Mouse (Mus musculus) embryonic facial prominence, embryonic 13.5 days (tissue): ENCODE data around the gene Gm4201. TPM values are rescaled to one million over a fixed set of nuclear protein-coding genes. Genes with fewer than 3 reads are reported as not detected.
"Not testable (repeated sequence)": the region's sequence is repeated elsewhere in the genome, so short reads cannot be mapped to it uniquely, and the experiment has no call there.

Source experiments
- ATAC-seq: fragments of 200-750 bp; cut with Nextera tagmentation; 2 replicates; pipeline ENCODE4 v1.8.0; 2017; ENCODE audit warnings: low read depth; ENCODE audit not compliant: insufficient number of reproducible peaks, insufficient read depth, low FRiP score, low TSS enrichment
- H3K27ac ChIP-seq: fragments of 300-500 bp; sonication (generic); 2 replicates; pipeline ENCODE4 v1.5.1; 2015; ENCODE audit warnings: moderate library complexity, mild to moderate bottlenecking, inconsistent platforms
- H3K27me3 ChIP-seq: fragments of 300-500 bp; sonication (generic); 2 replicates; pipeline ENCODE4 v1.6.1; 2015; ENCODE audit warnings: mild to moderate bottlenecking, inconsistent platforms
- H3K36me3 ChIP-seq: fragments of 300-500 bp; sonication (generic); 2 replicates; pipeline ENCODE4 v1.6.1; 2015; ENCODE audit warnings: mild to moderate bottlenecking, inconsistent platforms
- H3K4me1 ChIP-seq: fragments of 300-500 bp; sonication (generic); 2 replicates; pipeline ENCODE4 v1.6.1; 2015; ENCODE audit warnings: inconsistent platforms
- H3K4me2 ChIP-seq: fragments of 300-500 bp; sonication (generic); 2 replicates; pipeline ENCODE4 v1.6.1; 2015; ENCODE audit warnings: moderate library complexity, mild to moderate bottlenecking, inconsistent platforms
- H3K4me3 ChIP-seq: fragments of 300-500 bp; sonication (generic); 2 replicates; pipeline ENCODE4 v1.5.1; 2015; ENCODE audit warnings: mild to moderate bottlenecking, inconsistent platforms
- H3K9ac ChIP-seq: fragments of 300-500 bp; sonication (generic); 2 replicates; pipeline ENCODE4 v1.6.1; 2015; ENCODE audit warnings: mild to moderate bottlenecking, inconsistent platforms
- H3K9me3 ChIP-seq: fragments of 300-500 bp; sonication (generic); 2 replicates; pipeline ENCODE4 v1.6.1; 2016; ENCODE audit warnings: inconsistent platforms
- WGBS: fragments of 180-500 bp; shearing (Covaris S2); methylation state at CpG from one replicate; pipeline ENCODE4 v1.1.7; 2015; ENCODE audit warnings: mixed read lengths; 5-methylcytosine and 5-hydroxymethylcytosine counted together
- polyA plus RNA-seq: library from polyadenylated mRNA; unstranded; fragments of >200 nt; fragmentation: Nextera tagmentation; extraction: Ambion mirVana; gene quantifications from 2 replicates; pipeline ENCODE4 v1.2.1, GENCODE M21; 2015

Gene Gm4201
- polyA plus RNA-seq = not detected in 2 replicates

DNA sequence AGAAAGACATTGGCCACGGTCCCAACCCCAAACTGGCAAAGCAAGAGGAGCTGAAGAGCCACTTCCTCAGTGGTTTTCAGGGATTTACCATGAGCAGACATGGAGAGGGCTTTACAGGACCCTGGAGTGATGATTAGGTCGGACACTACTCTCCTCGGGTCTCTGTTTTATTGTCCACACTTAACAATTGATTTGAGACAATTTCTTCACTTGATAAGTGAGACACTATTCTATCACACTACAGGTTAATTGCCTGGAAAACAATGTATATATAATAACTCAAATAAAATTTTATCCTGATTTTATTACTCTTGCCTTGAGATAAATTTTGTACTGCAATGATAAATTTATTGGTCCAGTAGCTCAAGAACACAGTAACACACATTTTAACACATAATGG is at the start of gene Gm4201:
Gm4201 (minus strand) TSS at position 101 of the 400 bp plus-strand sequence.
- H3K4me1 ChIP-seq, H3K27me3 ChIP-seq, H3K4me3 ChIP-seq, H3K9me3 ChIP-seq, H3K9ac ChIP-seq, H3K36me3 ChIP-seq, H3K4me2 ChIP-seq, H3K27ac ChIP-seq, ATAC-seq: not testable (repeated sequence)
- no CpG with 5 or more reads among the region's 3 CpGs for WGBS

- WGBS = 75% methylated on average over 2 of the region's 4 CpGs
- not testable (repeated sequence) for ATAC-seq, H3K36me3 ChIP-seq, H3K9ac ChIP-seq, H3K27ac ChIP-seq, H3K9me3 ChIP-seq, H3K27me3 ChIP-seq, H3K4me1 ChIP-seq, H3K4me3 ChIP-seq, H3K4me2 ChIP-seq
These were observed 22.9 kb upstream of the Gm4201 start, which contains the start of gene Gm4565 for GRCm38 (mm10) chr7:22588027-22588426. Gene Gm4565 (minus strand): TSS chr7:22588127.

DNA sequence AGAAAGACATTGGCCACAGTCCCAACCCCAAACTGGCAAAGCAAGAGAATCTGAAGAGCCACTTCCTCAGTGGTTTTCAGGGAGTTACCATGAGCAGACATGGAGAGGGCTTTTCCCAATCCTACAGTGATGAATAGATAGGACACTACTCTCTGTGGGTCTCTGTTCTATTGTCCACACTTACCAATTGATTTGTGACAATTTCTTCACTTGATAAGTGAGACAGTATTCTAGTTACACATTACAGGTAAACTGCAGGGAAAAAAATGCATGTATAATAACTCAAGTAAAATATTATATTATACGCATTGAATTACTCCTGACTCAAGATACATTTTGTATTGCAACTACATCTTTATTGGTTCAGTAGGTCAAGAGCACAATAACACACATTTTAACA is 30.4 kb downstream of the Gm4201 start, which contains the start of gene Gm8677:
Gm8677 (minus strand) TSS at position 101 of the 400 bp plus-strand sequence.
- H3K9ac ChIP-seq, H3K4me3 ChIP-seq, ATAC-seq, H3K9me3 ChIP-seq, H3K27ac ChIP-seq, H3K27me3 ChIP-seq, H3K4me1 ChIP-seq, H3K36me3 ChIP-seq, H3K4me2 ChIP-seq: not testable (repeated sequence)
- no CpG with 5 or more reads among the region's 1 CpGs for WGBS

- H3K4me2 ChIP-seq, H3K36me3 ChIP-seq, H3K9me3 ChIP-seq, H3K27ac ChIP-seq, H3K9ac ChIP-seq, H3K4me1 ChIP-seq, ATAC-seq, H3K27me3 ChIP-seq, H3K4me3 ChIP-seq: not testable (repeated sequence)
- no CpG with 5 or more reads among the region's 3 CpGs for WGBS
These were observed 42.5 kb downstream of the Gm4201 start, which contains the start of gene Vmn1r152 for GRCm38 (mm10) chr7:22522667-22523066. Gene Vmn1r152 (plus strand): TSS chr7:22522967.

Other genes starting within 250 kb of the Gm4201 start
- gene Gm4187, start 235.6 kb downstream of the Gm4201 start, polyA plus RNA-seq = not detected in 2 replicates
- not detected in 2 replicates for gene Gm8660, start 194.3 kb downstream of the Gm4201 start, polyA plus RNA-seq
- not detected in 2 replicates for gene Vmn1r148, start 151.8 kb downstream of the Gm4201 start, polyA plus RNA-seq
- gene Vmn1r149, start 127.1 kb downstream of the Gm4201 start, polyA plus RNA-seq = not detected in 2 replicates
- not detected in 2 replicates for gene Gm10665, start 101.3 kb downstream of the Gm4201 start, polyA plus RNA-seq
- not detected in 2 replicates for gene Vmn1r151, start 65.7 kb downstream of the Gm4201 start, polyA plus RNA-seq
- gene Vmn1r152, start 42.4 kb downstream of the Gm4201 start, polyA plus RNA-seq = not detected in 2 replicates
- not detected in 2 replicates for gene Gm8677, start 30.5 kb downstream of the Gm4201 start, polyA plus RNA-seq
- gene Gm4565, start 22.8 kb upstream of the Gm4201 start, polyA plus RNA-seq = not detected in 2 replicates
- gene Vmn1r155, start 92.7 kb upstream of the Gm4201 start, polyA plus RNA-seq = not detected in 2 replicates
- gene Gm8693, start 127.0 kb upstream of the Gm4201 start, polyA plus RNA-seq = not detected in 2 replicates
- gene Gm4567, start 154.4 kb upstream of the Gm4201 start, polyA plus RNA-seq = not detected in 2 replicates
- not detected in 2 replicates for gene Vmn1r157, start 196.4 kb upstream of the Gm4201 start, polyA plus RNA-seq
- not detected in 2 replicates for gene Vmn1r158, start 225.4 kb upstream of the Gm4201 start, polyA plus RNA-seq